Mouse (Mus musculus): ENCODE results near the gene Nup214.

Gene Nup214

DNA sequence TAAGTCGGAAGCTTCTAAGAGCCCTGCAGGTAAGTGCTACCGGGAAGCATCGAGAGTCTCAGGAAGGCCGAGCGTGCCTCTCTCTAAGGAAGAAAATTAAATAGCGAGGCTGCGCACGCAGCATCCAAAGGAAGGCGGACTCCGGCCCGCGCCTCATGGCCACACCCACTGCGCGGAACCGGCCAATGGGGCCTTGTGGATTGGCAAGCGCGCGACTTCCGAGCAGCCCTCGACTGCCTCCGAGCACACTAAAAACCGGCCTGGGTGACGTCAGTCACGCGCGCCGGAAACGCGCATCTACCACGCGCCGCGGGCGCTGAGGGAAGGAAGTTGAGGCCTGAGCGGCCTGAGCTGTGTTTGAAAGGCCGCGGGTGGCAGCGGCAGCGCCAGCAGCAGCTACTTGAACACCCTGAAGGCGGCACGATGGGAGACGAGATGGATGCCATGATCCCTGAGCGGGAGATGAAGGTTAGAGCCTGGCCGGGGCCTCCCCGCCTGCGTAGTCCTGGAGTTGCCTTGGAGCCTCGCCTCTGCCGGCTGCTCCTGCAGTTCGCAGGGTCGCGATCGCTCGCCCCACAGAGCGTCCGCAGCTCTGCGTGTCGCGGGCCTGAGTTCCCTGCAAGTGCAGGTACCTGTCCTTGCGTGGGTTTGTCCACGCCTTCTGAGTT lies at the start of gene Nup214:
Gene Nup214, plus strand, starts transcription at position 296 of the 668 bp plus-strand sequence.
- peak; percentile 100 for DNase-seq

GRCm38 (mm10) chr2:31924811-31925210 lies 49.4 kb upstream of the Nup214 start:
- no peak for DNase-seq

- DNase-seq = no peak
Measured at GRCm38 (mm10) chr2:31925936-31926335, 48.3 kb upstream of the Nup214 start.

DNA sequence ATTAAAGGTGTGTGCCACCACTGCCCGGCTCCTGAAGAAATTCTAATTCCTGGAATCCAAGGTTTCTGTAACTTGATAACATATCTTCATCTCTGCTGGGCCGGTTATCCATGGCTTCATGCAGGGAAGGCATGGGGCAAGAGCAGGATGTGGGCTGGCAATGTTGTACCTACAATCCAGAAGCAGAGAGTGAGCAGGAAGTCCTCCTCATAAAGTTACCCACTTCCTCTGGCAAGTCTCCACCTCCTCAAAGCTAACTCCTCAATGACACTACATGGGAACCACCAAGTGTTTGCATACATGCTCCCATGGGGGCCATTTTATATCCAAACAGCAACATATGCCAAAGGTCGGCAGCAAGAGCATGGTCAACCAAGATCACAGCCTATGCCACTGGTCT lies 44.6 kb upstream of the Nup214 start:
- no peak for DNase-seq

- DNase-seq = no peak
Measured at GRCm38 (mm10) chr2:31934551-31934950, 39.7 kb upstream of the Nup214 start.

- no peak for DNase-seq
Measured at GRCm38 (mm10) chr2:31935054-31935453, 39.2 kb upstream of the Nup214 start.

DNA sequence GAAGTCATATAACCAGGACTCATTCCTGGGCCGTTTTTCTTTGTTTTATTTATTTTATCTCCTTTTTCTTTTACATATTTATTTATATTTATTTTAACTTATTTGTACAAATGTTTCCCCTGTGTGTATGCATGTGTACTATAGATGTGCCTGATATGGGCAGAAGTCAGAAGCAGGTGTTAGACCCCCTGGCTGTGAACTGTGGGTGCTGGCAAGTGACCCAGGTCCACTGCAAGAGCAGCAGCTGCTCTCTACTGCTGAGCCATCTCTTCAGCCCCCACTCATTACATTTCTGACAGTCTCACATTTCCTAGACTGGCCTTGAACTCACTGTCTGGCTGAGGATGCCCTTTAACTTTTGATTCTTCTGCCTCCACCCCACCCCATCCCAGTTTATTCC lies 35.9 kb upstream of the Nup214 start:
- DNase-seq = no peak

GRCm38 (mm10) chr2:31943011-31943410 lies 31.2 kb upstream of the Nup214 start:
- DNase-seq = no peak

DNA sequence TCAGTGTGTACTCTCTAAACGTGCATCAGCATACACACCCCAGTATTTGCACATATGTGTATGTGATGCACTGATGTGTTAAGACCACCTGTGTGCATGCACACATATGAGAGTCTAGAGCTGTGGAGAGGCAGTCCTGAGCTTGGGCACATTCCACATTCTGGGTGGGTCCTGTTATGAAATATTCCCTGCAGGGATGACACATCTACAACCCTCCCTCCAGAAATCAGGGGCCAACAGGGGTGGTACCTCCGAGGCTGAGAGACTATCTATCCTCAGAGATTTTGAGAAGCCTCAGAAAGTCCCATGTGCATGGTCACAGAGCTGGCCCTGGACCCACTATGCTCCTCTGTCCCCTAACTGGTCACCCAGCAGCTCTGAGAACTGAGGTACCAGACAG lies 28.7 kb upstream of the Nup214 start:
- DNase-seq = no peak

DNA sequence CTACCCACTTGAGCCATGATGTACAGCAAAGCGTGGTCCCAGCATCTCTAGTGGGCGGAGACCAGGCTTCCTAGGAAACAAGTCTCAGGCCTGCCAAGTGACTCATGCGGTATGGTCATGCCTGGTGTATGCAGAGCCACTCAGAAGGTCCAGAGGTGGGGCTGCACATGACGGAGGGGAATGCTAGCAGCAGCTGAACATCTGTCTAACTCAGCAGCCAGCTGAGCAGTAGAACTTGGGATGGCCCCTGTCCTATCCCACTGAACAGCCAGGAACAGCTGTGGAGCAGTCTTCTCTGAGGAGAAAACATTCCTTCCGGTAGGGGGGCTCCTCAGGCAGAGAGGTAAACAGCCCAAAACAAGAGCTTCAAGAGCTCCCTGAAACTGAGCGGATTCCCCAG lies 25.8 kb upstream of the Nup214 start:
- DNase-seq = no peak

DNA sequence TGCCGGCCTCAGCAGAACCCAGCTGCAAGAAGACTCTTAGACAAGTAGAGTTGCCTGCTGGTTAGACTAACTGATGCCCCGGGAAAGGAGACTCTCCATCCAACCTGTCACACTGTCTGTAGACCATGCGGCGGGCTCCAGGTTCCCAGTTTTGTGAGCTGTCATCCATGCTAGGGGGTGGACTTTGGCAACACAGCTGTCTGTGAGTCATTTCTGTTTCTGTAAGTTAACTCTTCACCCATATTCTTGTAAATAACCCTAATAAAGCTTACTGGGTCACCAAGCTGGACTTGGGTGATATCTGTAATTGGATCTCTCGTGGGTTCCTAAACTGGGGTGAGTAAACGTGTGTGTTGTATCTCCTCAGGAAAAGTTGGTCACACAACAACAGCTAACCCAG lies 25.4 kb upstream of the Nup214 start:
- DNase-seq = no peak

DNA sequence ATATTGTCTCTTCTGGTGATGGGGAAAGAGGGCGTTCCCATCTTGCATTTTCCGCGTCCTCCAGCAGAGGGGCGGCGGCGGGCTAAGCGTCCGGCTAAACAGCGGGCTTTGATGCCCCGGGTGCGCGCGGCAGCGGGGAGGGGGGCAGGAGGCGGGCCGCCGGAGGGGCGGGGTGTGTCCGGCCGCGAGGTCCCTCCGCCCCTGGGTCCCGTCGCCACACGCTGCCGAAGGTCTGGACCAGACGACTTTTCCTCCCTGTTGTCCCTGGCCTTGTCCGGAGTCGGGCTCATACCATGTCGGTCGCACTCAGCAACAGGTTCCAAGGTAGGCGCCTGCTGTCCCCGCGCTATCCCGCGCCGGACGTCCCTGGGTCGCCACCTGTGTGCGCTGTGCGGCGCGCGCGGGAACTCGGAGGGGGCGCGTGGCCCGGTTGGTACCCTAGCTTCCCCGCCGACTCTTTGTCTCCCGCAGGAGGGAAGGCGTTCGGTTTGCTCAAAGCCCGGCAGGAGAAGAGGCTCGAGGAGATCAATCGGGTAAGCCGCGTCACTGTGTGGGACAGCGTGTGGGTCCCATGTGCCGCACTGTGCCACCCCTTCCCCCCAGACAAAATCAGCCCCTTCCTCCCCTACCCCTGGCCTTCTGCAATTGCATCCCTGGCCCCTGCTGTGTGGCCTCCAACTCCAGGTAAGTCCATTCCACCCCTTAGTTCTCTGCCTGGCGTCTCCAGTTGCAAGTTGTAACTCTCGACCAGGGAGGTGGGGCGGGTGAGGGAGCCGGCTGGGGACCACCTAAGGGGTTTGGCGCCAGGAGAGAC lies 24.0 kb upstream of the Nup214 start, which contains the start of gene Aif1l:
Gene Aif1l, plus strand, starts transcription at position 82 of the 814 bp plus-strand sequence.
- DNase-seq = peak; percentile 14

DNA sequence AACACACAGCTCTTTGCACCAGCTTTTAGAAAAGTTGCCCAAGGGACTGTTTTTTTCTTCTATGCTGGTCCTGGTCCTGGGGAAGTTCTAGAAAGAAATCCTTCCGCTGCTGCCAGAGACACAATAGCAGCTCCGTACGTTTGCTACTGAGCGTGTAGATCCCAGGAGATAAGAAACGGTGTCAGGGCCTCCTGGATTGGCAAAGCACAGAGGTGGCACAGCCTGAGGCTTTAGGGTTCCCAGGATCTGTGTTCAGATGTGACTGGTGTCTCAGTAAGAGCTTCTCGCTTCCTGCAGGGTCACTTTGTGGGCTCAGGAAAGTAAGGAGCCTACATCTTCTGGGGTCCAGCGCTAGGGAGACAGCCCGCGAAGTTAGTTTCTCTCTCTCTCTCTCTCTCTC lies 23.3 kb upstream of the Nup214 start:
- no peak for DNase-seq

DNA sequence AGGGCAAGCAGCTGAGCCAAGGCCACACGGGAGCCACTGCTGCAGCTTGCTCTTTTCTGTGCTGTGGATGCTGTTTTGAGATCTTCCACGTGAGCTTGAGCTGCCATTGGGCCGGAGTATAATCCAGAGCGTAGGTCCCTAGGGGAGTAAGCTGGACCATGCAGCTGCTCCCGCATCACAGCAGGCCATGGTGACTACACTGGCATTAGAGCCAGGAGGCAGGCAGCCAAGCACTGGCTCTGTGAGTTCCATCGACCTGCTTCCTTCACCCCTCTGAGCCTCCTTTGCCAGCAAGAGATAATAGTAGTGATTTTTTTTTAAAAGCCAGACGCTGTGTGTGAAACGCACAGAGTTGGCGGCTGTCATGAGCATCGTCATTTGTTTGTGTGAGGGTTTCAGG lies 22.0 kb upstream of the Nup214 start:
- DNase-seq = no peak

DNA sequence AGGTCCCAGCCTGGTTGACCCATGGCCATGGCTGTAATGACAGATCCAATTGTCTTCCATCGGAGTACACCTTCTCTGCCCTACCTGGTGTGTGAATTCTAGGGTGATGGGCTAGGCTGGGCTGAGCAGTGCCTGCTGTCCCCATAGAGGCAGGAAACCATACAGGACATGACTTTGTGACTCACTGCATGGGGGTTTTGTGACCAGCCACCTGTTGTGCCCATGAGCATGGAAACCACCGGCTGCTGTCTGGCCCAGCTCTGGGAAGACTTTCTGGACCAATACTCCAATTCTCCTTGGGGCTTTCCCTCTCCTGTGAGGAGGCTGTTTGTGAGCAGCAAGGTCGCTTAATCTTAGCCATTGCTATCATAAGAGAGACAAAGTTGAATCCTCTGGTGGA lies 21.5 kb upstream of the Nup214 start:
- DNase-seq = no peak

DNA sequence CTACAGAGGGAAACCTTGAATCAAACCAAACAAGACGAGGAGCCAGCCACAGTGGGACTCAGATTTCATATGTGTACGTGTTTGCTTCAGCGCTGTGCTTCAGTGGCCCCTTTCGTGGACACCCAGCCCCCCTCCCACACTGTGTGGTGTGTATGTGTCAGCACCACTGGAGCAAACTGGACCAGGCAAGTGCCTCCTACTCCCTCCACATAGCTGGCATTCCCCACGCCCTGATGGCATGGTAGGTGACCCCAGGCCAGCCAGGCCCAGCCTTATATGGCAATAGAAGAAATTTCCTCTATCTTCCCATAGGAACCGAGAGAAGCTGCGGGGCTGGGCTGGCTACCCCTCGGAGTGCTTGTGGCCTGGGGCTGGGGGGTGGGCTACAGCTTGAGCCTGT lies 20.5 kb upstream of the Nup214 start:
- DNase-seq = no peak

- DNase-seq = no peak
Measured at GRCm38 (mm10) chr2:31954779-31955181, 19.5 kb upstream of the Nup214 start.

- DNase-seq = no peak
Measured at GRCm38 (mm10) chr2:31955686-31956085, 18.6 kb upstream of the Nup214 start.

- DNase-seq = no peak
Measured at GRCm38 (mm10) chr2:31957211-31957610, 17.0 kb upstream of the Nup214 start.

GRCm38 (mm10) chr2:31960986-31961385 lies 13.2 kb upstream of the Nup214 start:
- no peak for DNase-seq

DNA sequence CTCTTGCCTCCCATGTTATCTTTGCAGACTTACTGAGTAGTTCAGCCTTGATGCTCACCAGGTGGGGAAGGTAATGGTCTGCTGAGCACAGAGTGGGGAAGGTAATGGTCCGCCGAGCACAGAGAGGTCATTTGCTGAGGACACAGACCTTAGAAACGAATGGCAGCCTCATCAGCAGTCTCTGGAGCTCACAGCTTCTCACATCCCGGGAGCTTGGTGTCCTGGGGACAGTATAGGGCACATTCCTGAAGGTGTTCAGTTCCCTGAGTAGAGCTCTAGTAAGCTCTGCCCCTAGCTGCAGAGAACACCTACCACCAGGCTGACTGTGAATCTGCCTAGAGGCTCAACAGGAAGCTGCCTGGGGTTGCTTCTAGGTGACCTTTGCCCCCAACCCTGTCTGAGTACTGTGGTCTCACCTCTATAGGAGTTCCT lies 12.4 kb upstream of the Nup214 start:
- no peak for DNase-seq

- DNase-seq = peak; percentile 67
Measured at GRCm38 (mm10) chr2:31962501-31963224, 11.6 kb upstream of the Nup214 start.

GRCm38 (mm10) chr2:31963491-31963890 lies 10.7 kb upstream of the Nup214 start:
- no peak for DNase-seq

DNA sequence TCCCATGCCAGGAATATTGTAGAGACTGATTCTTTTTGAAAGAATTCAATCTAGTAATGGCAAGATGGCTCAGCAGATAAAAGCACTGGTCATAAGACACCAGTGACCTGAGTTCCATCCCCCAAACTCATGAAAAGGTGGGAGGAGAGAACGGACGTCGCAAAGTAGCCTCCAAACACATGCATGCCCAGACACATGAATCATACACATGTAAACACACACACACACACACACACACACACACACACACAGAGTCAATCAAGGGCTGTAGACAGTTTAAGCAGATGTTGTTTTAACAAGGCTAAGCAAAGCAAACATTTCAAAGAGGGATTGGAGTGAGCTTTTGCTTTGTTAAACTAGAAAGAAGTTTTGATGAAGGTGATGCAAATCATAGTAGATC lies 10.0 kb upstream of the Nup214 start:
- DNase-seq = no peak
